Mouse (Mus musculus) ovary, postnatal 14 days (tissue): ENCODE data around the gene Dntt.

Source experiments
- DNase-seq: peaks from one replicate; pipeline ENCODE4 v3.0.0; 2022; ENCODE audit warnings: low spot score

The Dntt gene

DNA sequence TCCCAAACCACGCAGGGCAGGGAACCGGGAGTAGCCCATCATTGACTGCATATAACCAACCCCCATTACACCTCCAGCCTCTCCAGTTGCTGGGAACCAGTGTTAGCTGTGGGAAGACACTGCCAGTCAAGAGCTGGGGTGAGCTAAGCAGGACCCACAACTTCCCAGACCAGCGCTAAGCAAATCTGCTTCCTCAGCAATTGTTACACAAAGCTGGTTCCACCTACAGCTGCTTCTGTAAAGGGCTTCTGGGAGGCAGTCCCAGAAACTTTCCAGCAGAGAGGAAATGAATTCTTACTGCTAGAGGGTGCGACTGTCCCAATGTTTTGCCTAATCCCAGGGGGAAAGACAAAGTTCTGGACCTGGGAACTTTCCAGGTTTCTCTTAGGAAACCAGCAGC is 25.6 kb downstream of the Dntt start:
- no peak for DNase-seq

DNA sequence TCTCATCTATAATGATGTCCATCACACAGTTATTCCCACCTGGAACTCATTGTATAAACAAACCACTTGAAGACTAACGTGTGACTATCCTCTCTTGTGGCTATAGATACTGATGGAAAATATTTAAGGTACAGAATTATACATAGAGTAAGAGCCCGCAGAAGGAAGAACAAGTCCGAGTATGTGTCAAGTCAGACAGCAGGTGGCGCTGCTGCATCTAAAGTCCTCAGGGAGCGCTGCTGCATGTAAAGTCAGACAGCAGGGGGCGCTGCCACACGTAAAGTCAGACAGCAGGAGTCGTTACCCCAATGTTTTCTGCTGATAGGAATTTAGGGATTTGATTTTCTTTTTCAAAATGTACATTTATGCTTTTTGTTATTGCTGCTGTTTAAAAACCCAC is 42.4 kb downstream of the Dntt start:
- peak; percentile 73 for DNase-seq

GRCm38 (mm10) chr19:41073746-41074455 is 44.8 kb downstream of the Dntt start:
- DNase-seq = no peak

GRCm38 (mm10) chr19:41076906-41077305 is 47.8 kb downstream of the Dntt start, which contains the start of gene Opalin:
TSS of gene Opalin (minus strand) at chr19:41077113.
- DNase-seq = no peak

DNA sequence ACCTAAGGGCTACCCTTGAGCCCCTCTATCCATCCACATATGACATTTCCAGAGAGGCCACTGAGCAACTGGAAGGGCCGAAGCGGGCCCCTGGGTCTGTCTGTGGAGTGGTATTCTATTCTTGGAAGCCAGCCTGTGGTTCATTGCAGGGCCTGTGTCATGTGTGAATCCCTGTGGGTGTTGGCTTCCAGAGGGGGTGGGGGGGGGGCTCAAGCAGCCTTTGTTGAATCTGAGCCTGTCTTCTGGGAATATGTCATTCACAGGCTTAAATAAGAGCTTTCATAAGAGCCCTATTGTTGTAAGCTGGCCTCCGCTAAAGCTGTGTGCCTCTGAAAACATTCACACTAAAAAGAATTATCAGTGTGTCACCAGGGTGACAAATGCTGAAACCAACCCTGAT is 52.5 kb downstream of the Dntt start:
- DNase-seq = no peak

- no peak for DNase-seq
These were observed 54.6 kb downstream of the Dntt start for GRCm38 (mm10) chr19:41083646-41084045.

GRCm38 (mm10) chr19:41086289-41086688 is 57.2 kb downstream of the Dntt start:
- no peak for DNase-seq

DNA sequence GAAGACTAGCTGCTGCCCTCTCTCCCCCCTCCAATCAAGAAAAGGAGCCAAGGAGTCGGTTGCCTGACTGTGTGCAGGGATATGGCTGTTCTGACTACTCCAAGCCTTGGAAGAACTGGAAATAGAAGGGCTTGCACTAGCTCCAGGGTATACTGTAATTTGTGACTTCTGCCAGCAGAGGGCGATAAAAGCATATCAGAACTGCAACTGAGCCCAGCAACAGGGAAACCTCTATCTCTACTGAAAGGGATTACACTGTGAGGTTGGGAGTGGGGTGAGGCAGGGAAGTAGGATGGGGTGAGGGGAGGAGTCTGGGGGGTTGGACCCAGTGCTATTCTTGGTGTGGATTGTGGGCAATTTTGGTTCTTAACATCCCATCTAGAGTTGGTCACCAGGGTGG is 57.6 kb downstream of the Dntt start:
- peak; percentile 66 for DNase-seq

DNA sequence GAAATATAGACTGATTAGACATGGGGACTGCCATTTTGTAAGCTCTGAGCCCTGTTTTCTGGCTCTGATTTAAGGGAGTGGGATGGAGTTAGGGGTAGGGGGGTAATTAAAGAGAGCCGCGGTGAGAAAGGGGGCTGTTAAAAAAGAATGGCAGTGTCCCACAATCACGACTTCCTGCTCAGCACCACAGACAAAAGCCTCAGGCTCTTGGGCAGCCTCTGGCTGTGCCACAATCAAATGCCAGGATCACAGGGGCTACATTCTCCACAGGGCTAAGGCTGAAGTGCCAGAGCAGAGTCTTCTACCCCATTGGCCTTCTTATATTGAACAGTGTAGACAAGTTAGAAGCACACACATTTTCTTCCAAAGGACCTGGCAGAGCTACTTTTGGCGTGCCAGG is 58.8 kb downstream of the Dntt start:
- DNase-seq = no peak

DNA sequence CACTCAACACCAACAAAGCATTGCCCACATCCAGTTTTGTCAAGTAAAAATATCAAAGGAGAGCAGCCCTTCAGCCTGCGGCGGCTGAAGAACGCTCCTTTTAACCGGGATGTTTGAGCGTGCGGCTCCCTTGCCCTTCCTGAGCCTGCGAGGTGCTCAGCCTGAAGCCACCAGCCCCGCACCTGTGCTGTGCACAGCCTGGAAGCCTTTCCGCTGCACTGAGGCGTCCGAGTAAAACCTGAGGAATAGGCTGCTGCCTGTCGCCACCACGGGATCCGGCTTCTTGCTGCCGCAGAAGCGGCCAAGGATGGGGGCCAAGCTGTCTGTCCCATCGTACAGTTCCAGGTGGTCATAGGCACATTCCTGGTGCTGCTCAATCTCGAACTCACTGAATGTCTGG is 59.4 kb downstream of the Dntt start:
- DNase-seq = no peak

DNA sequence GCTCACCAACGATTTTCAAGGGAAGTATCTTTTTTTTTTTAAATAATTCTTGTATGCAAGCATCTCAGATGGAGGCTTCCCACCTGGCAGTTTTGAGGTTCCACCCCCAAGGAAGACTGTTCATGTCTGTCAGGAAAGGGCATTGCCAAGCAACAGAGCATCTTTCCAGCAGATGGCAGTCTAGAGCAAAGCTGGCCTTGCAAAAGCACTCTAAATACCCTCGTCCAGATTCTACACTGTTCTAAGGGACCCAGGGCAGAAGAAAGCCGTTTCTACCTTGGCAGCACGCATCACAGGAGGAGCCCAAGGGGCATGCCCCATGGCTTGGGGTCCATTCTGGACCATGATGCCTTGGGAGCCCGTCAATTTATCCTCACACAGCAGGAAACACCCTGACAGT is 60.8 kb downstream of the Dntt start:
- DNase-seq = peak; percentile 31

DNA sequence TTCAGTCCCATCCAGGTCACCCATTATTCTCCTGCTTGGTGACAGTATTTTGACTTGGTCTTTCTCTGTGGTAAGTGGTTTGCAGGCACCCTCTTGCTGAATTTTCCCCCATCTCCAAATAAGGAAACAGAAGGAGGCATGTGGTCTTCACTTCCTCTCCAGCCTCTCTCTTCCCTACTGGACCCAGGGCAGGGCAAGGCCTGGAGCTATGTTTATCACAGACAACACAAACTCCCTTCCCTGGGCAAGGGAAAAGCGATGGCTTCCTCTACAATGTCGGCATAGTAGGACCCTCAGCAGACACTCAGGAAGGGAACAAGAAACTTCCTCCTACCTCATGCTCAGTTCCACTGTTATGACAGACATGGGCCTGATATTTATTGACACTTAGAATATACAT is 62.8 kb downstream of the Dntt start:
- DNase-seq = no peak

DNA sequence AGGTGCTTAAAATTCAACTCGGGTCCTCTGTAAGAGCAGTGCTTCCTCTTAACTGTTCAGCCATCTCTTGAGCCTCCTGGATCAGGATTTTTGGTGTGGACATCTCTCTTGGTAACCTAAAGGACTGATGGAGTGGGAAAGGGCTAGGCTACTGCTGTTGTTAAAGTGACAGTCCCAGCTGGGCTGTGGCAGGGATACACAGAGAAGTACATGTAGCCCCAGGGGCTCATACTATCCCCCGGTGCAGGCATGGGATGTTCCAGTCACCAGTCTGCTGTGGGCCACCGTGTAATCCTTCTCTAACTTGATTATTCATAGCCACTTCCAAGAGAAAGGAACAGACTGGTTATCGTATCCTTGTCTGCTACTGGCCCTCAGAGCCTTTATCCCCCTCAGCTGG is 68.0 kb downstream of the Dntt start:
- no peak for DNase-seq

GRCm38 (mm10) chr19:41100863-41101262 is 71.8 kb downstream of the Dntt start:
- no peak for DNase-seq

DNA sequence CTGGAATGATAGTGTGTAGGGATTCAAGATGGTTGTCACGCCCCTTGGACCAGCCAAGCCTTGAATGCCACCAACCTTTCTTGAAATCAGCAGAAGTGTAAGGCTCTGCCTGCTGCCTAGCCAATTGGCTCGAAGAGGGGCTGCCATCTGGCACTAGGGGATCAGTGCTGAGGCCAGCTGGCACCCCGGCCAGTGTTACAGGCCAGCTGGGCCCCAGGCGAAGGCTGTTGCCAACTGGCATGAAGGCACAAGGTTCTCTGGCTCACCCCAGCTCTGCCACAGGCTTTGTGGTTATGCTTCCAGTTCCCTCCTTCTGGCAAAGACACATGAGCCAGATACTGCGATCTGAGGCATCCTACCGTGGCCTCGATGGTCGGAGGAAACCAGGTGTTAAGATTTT is 72.3 kb downstream of the Dntt start:
- DNase-seq = peak; percentile 33

- DNase-seq = peak; percentile 21
These were observed 75.8 kb downstream of the Dntt start for GRCm38 (mm10) chr19:41104922-41105321.

DNA sequence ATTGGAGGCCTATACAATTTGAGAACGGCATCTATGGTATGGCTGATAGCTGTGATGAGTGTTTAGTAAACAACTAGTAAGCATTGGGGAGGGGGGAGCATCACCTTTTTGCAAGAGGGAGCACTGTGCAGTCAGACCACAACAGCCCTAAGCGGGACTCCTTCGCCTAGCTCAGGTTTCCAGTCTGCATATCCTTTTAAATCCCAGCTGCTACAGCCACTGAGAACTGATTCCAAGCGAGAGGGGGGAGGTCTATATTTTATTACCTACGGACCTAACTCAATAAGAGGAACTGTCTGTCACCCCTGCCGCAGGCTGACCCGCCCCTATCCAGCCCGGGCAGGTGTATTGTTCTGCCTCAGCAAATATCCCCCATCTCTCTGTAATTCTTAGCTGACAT is 78.5 kb downstream of the Dntt start:
- DNase-seq = no peak

- DNase-seq = no peak
These were observed 79.6 kb downstream of the Dntt start for GRCm38 (mm10) chr19:41108666-41109065.
